In the genomic region with DNA sequence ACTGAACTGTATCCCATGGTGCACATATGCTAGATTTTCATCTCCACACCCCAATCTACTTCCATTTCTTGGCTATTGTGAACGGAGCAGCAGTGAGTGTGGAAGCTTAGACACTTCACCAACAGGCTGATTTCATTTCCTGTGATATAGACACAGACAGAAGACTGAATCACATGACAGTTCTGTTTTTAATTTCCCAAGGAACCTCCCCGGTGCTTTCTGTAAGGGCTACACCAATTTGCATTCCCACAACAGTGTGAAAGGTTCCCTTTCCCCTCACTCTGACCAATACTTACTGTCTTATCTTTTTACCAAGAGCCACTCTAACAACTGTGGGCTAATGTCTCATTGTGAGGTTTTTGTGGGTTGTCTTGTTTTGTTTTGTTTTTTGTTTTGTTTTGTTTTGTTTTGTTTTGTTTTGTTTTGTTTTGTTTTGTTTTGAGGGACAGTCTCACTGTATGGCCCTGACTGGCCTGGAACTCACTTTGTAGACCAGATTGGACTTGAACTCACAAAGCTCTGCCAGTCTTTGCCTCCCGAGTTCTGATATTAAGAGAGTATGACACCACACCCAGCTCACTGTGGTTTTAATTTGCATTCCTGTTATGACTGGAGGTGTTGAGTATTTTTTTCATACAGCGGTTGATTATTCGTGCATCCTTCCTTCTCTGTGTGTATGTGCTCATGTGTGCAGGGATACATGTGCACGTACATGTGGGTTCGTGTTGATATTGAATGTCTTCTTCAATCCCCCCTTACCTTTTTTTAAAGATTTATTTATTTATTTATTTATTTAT, we compare ENCODE assay signal across 31 mouse cellular contexts. TPM values are rescaled to one million over a fixed set of nuclear protein-coding genes. Genes with fewer than 3 reads are reported as not detected.
DNase-seq lines count a peak whose midpoint lies in the region; ATAC-seq and TF ChIP-seq lines count a peak whose summit lies in the region.
"Had no signal": no experiment of that assay in that cellular context is flagged by ENCODE, and none has a peak within 500 bp of the region (broad histone marks: within the 10 kb centered on the region; RNA-seq: fewer than 3 reads in every experiment).

No protein-coding gene starts in this region.

- H3K9ac ChIP-seq in lung, embryonic 16.5 days (ENCODE audit: low read length): no peak overlapping the region
- no peak overlapping the region for H3K9ac ChIP-seq in CH12.LX (ENCODE audit: insufficient read depth, low read depth)
- no peak overlapping the region for H3K9ac ChIP-seq in kidney, embryonic 16.5 days (replicated peaks; ENCODE audit: low read length)
- H3K9ac ChIP-seq in forebrain, postnatal 0 days: no peak overlapping the region
- H3K9ac ChIP-seq: embryonic facial prominence, embryonic 13.5 days; heart, embryonic 12.5 days; hindbrain, embryonic 15.5 days had no signal

- H3K4me2 ChIP-seq in lung, embryonic 16.5 days (ENCODE audit: low read depth, low read length): no peak overlapping the region
- peak overlapping the region; percentile 43 for H3K4me2 ChIP-seq in CH12.LX (ENCODE audit: insufficient read depth, low read depth, poor library complexity, severe bottlenecking)
- no peak overlapping the region for H3K4me2 ChIP-seq in kidney, embryonic 16.5 days (replicated peaks; ENCODE audit: low read depth, low read length)
- H3K4me2 ChIP-seq in forebrain, postnatal 0 days (ENCODE audit: low read depth): no peak overlapping the region
- H3K4me2 ChIP-seq: embryonic facial prominence, embryonic 13.5 days; heart, embryonic 12.5 days; hindbrain, embryonic 15.5 days; liver, embryonic 11.5 days had no signal

- H3K9me3 ChIP-seq in lung, embryonic 16.5 days (ENCODE audit: control insufficient read depth, low read length): no peaks in the 10 kb centered on the region
- no peaks in the 10 kb centered on the region for H3K9me3 ChIP-seq in CH12.LX (replicated peaks; ENCODE audit: low read length)
- H3K9me3 ChIP-seq in kidney, embryonic 16.5 days (ENCODE audit: low read length): no peaks in the 10 kb centered on the region
- no peaks in the 10 kb centered on the region for H3K9me3 ChIP-seq in forebrain, postnatal 0 days (ENCODE audit: low read length)
- H3K9me3 ChIP-seq: embryonic facial prominence, embryonic 13.5 days; G1E; heart, embryonic 12.5 days; hindbrain, embryonic 15.5 days had no signal

- H3K4me1 ChIP-seq in lung, embryonic 16.5 days (replicated peaks; ENCODE audit: control insufficient read depth, insufficient read depth, low read length): peaks cover 8% of the 10 kb centered on the region; the same call in 1 of the 2 replicates
- H3K4me1 ChIP-seq in CH12.LX (ENCODE audit: control insufficient read depth in 1 of 2, insufficient read depth in 2 of 2): peaks cover 22 to 47% of the 10 kb centered on the region in 2 experiments
- no peaks in the 10 kb centered on the region for H3K4me1 ChIP-seq in kidney, embryonic 16.5 days (ENCODE audit: insufficient read depth, low read length)
- H3K4me1 ChIP-seq in forebrain, postnatal 0 days (ENCODE audit: insufficient read depth): no peaks in the 10 kb centered on the region
- H3K4me1 ChIP-seq: hindbrain, embryonic 15.5 days had no signal

- TF ChIP-seq EP300 in CH12.LX (IDR thresholded peaks at IDR 0.05; ENCODE audit: low read length): peak; percentile 85

- no peak overlapping the region for H3K4me3 ChIP-seq in lung, embryonic 16.5 days (ENCODE audit: low read length)
- H3K4me3 ChIP-seq in CH12.LX (replicated peaks in 1 of 3; ENCODE audit: low read depth in 2 of 3, low read length in 2 of 3, poor library complexity in 1 of 3): no peak overlapping the region
- no peak overlapping the region for H3K4me3 ChIP-seq in kidney, embryonic 16.5 days (ENCODE audit: low read length)
- no peak overlapping the region for H3K4me3 ChIP-seq in forebrain, postnatal 0 days (ENCODE audit: low read depth, low read length)
- H3K4me3 ChIP-seq: embryonic facial prominence, embryonic 13.5 days; heart, embryonic 12.5 days; hindbrain, embryonic 15.5 days; layer of hippocampus, adult 2 months had no signal

- H3K27me3 ChIP-seq in lung, embryonic 16.5 days (ENCODE audit: control insufficient read depth, insufficient read depth, low read depth, low read length): no peaks in the 10 kb centered on the region
- no peaks in the 10 kb centered on the region for H3K27me3 ChIP-seq in CH12.LX (replicated peaks)
- H3K27me3 ChIP-seq in kidney, embryonic 16.5 days (ENCODE audit: insufficient read depth, low read length): no peaks in the 10 kb centered on the region
- no peaks in the 10 kb centered on the region for H3K27me3 ChIP-seq in forebrain, postnatal 0 days (ENCODE audit: insufficient read depth, low read length)
- H3K27me3 ChIP-seq: embryonic facial prominence, embryonic 13.5 days; heart, embryonic 12.5 days; hindbrain, embryonic 15.5 days had no signal

- no peak for TF ChIP-seq RAD21 in CH12.LX (IDR thresholded peaks at IDR 0.05; ENCODE audit: low read depth, low read length)

- no peak for DNase-seq in lung, postnatal 4 days
- DNase-seq in CH12.LX (ENCODE audit: extremely low read depth): peak; percentile 84
- DNase-seq in natural killer cell, adult 2 months (ENCODE audit: low spot score in 2 of 2): peak; percentile 17 to 38
- DNase-seq in forebrain, postnatal 0 days: no peak
- no peak for DNase-seq in heart, adult 11 months
- DNase-seq: cerebellum, adult 9-10 months; heart, postnatal 14 days; kidney, adult 18-20 months; kidney, postnatal 14 days; left cerebral cortex, postnatal 4 days; lung, adult 18-20 months; retina, postnatal 1 day; thymus, adult 2 months had no signal

- TF ChIP-seq POLR2A in CH12.LX (IDR thresholded peaks at IDR 0.05; ENCODE audit: low read depth, low read length): no peak

- no peaks in the 10 kb centered on the region for H3K36me3 ChIP-seq in lung, embryonic 16.5 days (ENCODE audit: control insufficient read depth, insufficient read depth, low read length)
- H3K36me3 ChIP-seq in CH12.LX (replicated peaks in 1 of 2; ENCODE audit: control insufficient read depth in 1 of 2, insufficient read depth in 1 of 2, low read length in 1 of 2): no peaks in the 10 kb centered on the region
- H3K36me3 ChIP-seq in kidney, embryonic 16.5 days (ENCODE audit: insufficient read depth, low read length): no peaks in the 10 kb centered on the region
- no peaks in the 10 kb centered on the region for H3K36me3 ChIP-seq in forebrain, postnatal 0 days (ENCODE audit: insufficient read depth)
- H3K36me3 ChIP-seq: embryonic facial prominence, embryonic 13.5 days; G1E; heart, embryonic 12.5 days; hindbrain, embryonic 15.5 days had no signal

- WGBS in lung, embryonic 16.5 days: 75% methylated on average over 7 of the region's 7 CpGs
- WGBS in kidney, embryonic 16.5 days: 83% methylated on average over 7 of the region's 7 CpGs
- WGBS in forebrain, postnatal 0 days: 84% methylated on average over 7 of the region's 7 CpGs

- no peak overlapping the region for H3K27ac ChIP-seq in lung, embryonic 16.5 days (ENCODE audit: low read length)
- peak overlapping the region; percentile 20; the same call in 1 of the 2 replicates for H3K27ac ChIP-seq in CH12.LX (ENCODE audit: insufficient read depth, low read depth)
- H3K27ac ChIP-seq in kidney, embryonic 16.5 days (ENCODE audit: low read length): no peak overlapping the region
- H3K27ac ChIP-seq in forebrain, postnatal 0 days (ENCODE audit: low read depth, low read length): no peak overlapping the region
- H3K27ac ChIP-seq: embryonic facial prominence, embryonic 13.5 days; hindbrain, embryonic 15.5 days; layer of hippocampus, adult 2 months had no signal

- TF ChIP-seq CTCF in CH12.LX (conservative IDR thresholded peaks at IDR 0.05 in 1 of 2, IDR thresholded peaks at IDR 0.05 in 1 of 2; ENCODE audit: low read depth in 2 of 2, low read length in 2 of 2): no peak
- TF ChIP-seq CTCF in forebrain, postnatal 0 days (IDR thresholded peaks at IDR 0.05; ENCODE audit: low read depth): no peak

- in situ Hi-C loops in CH12.LX (cut with MboI; ENCODE audit: low pct_ligation_motif_present, low pct_unique_long_range_greater_than_20kb, low sequenced_read_pairs): no loop called here

- H3K79me2 ChIP-seq in CH12.LX (replicated peaks; ENCODE audit: control insufficient read depth, extremely low read depth, insufficient read depth, poor library complexity, severe bottlenecking): no peaks in the 10 kb centered on the region

- ATAC-seq in lung, embryonic 16.5 days (ENCODE audit: low read depth): peak; percentile 15; the same call in 1 of the 2 replicates
- peak; percentile 35 for ATAC-seq in granulocyte monocyte progenitor cell, adult 5-6 weeks (replicated peaks; ENCODE audit: poor library complexity, severe bottlenecking)
- no peak for ATAC-seq in kidney, embryonic 16.5 days (ENCODE audit: low FRiP score, low TSS enrichment)
- ATAC-seq in forebrain, postnatal 0 days: no peak
- ATAC-seq: forebrain, embryonic 16.5 days; midbrain, embryonic 16.5 days had no signal

- dilution Hi-C loops in CH12.LX (cut with MboI; ENCODE audit: extremely low pct_ligation_motif_present, extremely low pct_unique_long_range_greater_than_20kb, low sequenced_read_pairs): no loop called here

RNA-seq across cellular contexts. Expression of a gene that starts 6.8 kb away (rescaled TPM):
- polyA plus RNA-seq in lung, embryonic 16.5 days (2015; fragmentation: Nextera tagmentation; extraction: Ambion mirVana): not detected in 2 replicates
- total RNA-seq in CH12.LX (2012; rRNA removed) (not detected in 2 replicates), CH12.LX (2014; rRNA removed) (not detected in 2 replicates)
- polyA plus RNA-seq in CH12.LX (2012; ENCODE audit: insufficient read length, low read depth): not detected in 2 replicates
- not detected in 2 replicates for total RNA-seq in granulocyte monocyte progenitor cell, adult 5-6 weeks (2014; fragmentation: Nextera tagmentation)
- total RNA-seq in granulocyte monocyte progenitor cell, adult 5-6 weeks (2017): not detected in 2 replicates
- not detected in 2 replicates for polyA plus RNA-seq in kidney, embryonic 16.5 days (2015; fragmentation: Nextera tagmentation; extraction: Ambion mirVana)
- not detected in 2 replicates for total RNA-seq in forebrain, postnatal 0 days (2014; rRNA removed)
- polyA plus RNA-seq in forebrain, postnatal 0 days (2015; fragmentation: Nextera tagmentation; extraction: Ambion mirVana): not detected in 2 replicates
- total RNA-seq: adrenal gland, postnatal 4 days; heart, postnatal 14 days; layer of hippocampus, adult 2 months; left cerebral cortex, adult 18-20 months; left cerebral cortex, postnatal 4 days had no signal
- polyA plus RNA-seq: C2C12; cortical plate, adult 2 months; embryonic facial prominence, embryonic 13.5 days; forebrain, embryonic 16.5 days; G1E; gonadal fat pad, adult 2 months; heart, embryonic 12.5 days; hindbrain, embryonic 15.5 days; liver, embryonic 11.5 days; midbrain, embryonic 16.5 days; neural tube, embryonic 11.5 days; stomach, embryonic 16.5 days; thymus, adult 2 months had no signal

RNA-seq across cellular contexts. Expression of a gene that starts 34.6 kb away (rescaled TPM):
- polyA plus RNA-seq in lung, embryonic 16.5 days (2015; fragmentation: Nextera tagmentation; extraction: Ambion mirVana): 418 and 448 TPM in 2 replicates
- 218 and 234 TPM in 2 replicates for total RNA-seq in CH12.LX (2012; rRNA removed)
- total RNA-seq in CH12.LX (2014; rRNA removed): 455 and 462 TPM in 2 replicates
- polyA plus RNA-seq in CH12.LX (2012; ENCODE audit: insufficient read length, low read depth): 504 and 522 TPM in 2 replicates
- total RNA-seq in granulocyte monocyte progenitor cell, adult 5-6 weeks (2014; fragmentation: Nextera tagmentation): 573 and 588 TPM in 2 replicates
- total RNA-seq in granulocyte monocyte progenitor cell, adult 5-6 weeks (2017): 434 and 584 TPM in 2 replicates
- 441 and 457 TPM in 2 replicates for polyA plus RNA-seq in kidney, embryonic 16.5 days (2015; fragmentation: Nextera tagmentation; extraction: Ambion mirVana)
- total RNA-seq in forebrain, postnatal 0 days (2014; rRNA removed): 241 and 268 TPM in 2 replicates
- polyA plus RNA-seq in forebrain, postnatal 0 days (2015; fragmentation: Nextera tagmentation; extraction: Ambion mirVana): 541 and 596 TPM in 2 replicates

RNA-seq across cellular contexts. Expression of a gene that starts 47.5 kb away (rescaled TPM):
- 0.21 and 0.43 TPM in 2 replicates for polyA plus RNA-seq in lung, embryonic 16.5 days (2015; fragmentation: Nextera tagmentation; extraction: Ambion mirVana)
- total RNA-seq in CH12.LX (2012; rRNA removed) (0.17 and 0.29 TPM in 2 replicates), CH12.LX (2014; rRNA removed) (not detected in 2 replicates)
- 0.10 TPM in 1 of 2 replicates, not detected in the other for polyA plus RNA-seq in CH12.LX (2012; ENCODE audit: insufficient read length, low read depth)
- total RNA-seq in granulocyte monocyte progenitor cell, adult 5-6 weeks (2014; fragmentation: Nextera tagmentation): 7.9 and 8.7 TPM in 2 replicates
- 9.4 and 10.3 TPM in 2 replicates for total RNA-seq in granulocyte monocyte progenitor cell, adult 5-6 weeks (2017)
- 0.11 and 0.24 TPM in 2 replicates for polyA plus RNA-seq in kidney, embryonic 16.5 days (2015; fragmentation: Nextera tagmentation; extraction: Ambion mirVana)
- total RNA-seq in forebrain, postnatal 0 days (2014; rRNA removed): 0.48 TPM in 1 of 2 replicates, not detected in the other
- polyA plus RNA-seq in forebrain, postnatal 0 days (2015; fragmentation: Nextera tagmentation; extraction: Ambion mirVana): 0.05 TPM in 1 of 2 replicates, not detected in the other
- total RNA-seq: layer of hippocampus, adult 2 months; left cerebral cortex, adult 18-20 months had no signal
- polyA plus RNA-seq: cortical plate, adult 2 months; G1E had no signal

Comparison
In these comparisons a context has a peak if more than half of its experiments do, and no peak if none do; other contexts are left out.
1. ATAC-seq: peak in lung, embryonic 16.5 days (single experiment) and granulocyte monocyte progenitor cell, adult 5-6 weeks (single experiment); none in kidney, embryonic 16.5 days (single experiment) and forebrain, postnatal 0 days (single experiment).
2. DNase-seq: peak in CH12.LX (single experiment) and natural killer cell, adult 2 months (2 of 2); none in lung, postnatal 4 days (0 of 2), forebrain, postnatal 0 days (single experiment) and heart, adult 11 months (single experiment).